Mouse (Mus musculus) liver, postnatal 0 days (tissue): ENCODE measurements around the gene Atp2c1.

Source experiments
- CTCF ChIP-seq: sonication (generic); IDR thresholded peaks from 2 replicates; pipeline ENCODE4 v1.5.1; 2016; ENCODE audit warnings: antibody characterized with exemption, low read depth
- EP300 ChIP-seq: IDR thresholded peaks from 2 replicates; pipeline ENCODE4 v1.6.1; 2016; ENCODE audit warnings: antibody characterized with exemption, low read depth, mild to moderate bottlenecking

- no peak for TF ChIP-seq CTCF
- TF ChIP-seq EP300: no peak
Measured at GRCm38 (mm10) chr9:105492744-105493143, 34.4 kb downstream of the Atp2c1 start.
